Mouse (Mus musculus): ENCODE measurements around the gene Gdf1. TPM values are rescaled to one million over a fixed set of nuclear protein-coding genes. Genes with fewer than 3 reads are reported as not detected.

Gene Gdf1
- polyA plus RNA-seq, 1 experiment = not detected

GRCm38 (mm10) chr8:70356111-70356510, 26.5 kb downstream of the Gdf1 start:
- no peak for TF ChIP-seq CTCF (IDR thresholded peaks at IDR 0.05; ENCODE audit: borderline replicate concordance, insufficient read depth, low read length)
- no peak overlapping the region for H3K4me3 ChIP-seq (ENCODE audit: insufficient read depth, low read length)
- H3K4me1 ChIP-seq (ENCODE audit: control insufficient read depth, insufficient read depth, low read length) = peaks cover 1% of the 10 kb centered on the region; the same call in 1 of the 2 replicates
- H3K27ac ChIP-seq (ENCODE audit: insufficient read depth, low read length) = no peak overlapping the region

GRCm38 (mm10) chr8:70359411-70359810, 29.8 kb downstream of the Gdf1 start:
- TF ChIP-seq POLR2A (IDR thresholded peaks at IDR 0.05; ENCODE audit: low read depth, low read length) = no peak
- no peak for TF ChIP-seq CTCF (IDR thresholded peaks at IDR 0.05; ENCODE audit: borderline replicate concordance, insufficient read depth, low read length)
- H3K4me3 ChIP-seq (ENCODE audit: insufficient read depth, low read length) = no peak overlapping the region
- H3K27ac ChIP-seq (ENCODE audit: insufficient read depth, low read length) = no peak overlapping the region
- H3K4me1 ChIP-seq (ENCODE audit: control insufficient read depth, insufficient read depth, low read length) = no peaks in the 10 kb centered on the region

GRCm38 (mm10) chr8:70360769-70361168, 31.2 kb downstream of the Gdf1 start:
- H3K4me1 ChIP-seq (ENCODE audit: control insufficient read depth, insufficient read depth, low read length) = no peaks in the 10 kb centered on the region
- TF ChIP-seq POLR2A (IDR thresholded peaks at IDR 0.05; ENCODE audit: low read depth, low read length) (no peak), CTCF (IDR thresholded peaks at IDR 0.05; ENCODE audit: borderline replicate concordance, insufficient read depth, low read length) (peak; percentile 34; the same call in 1 of the 2 replicates)

GRCm38 (mm10) chr8:70361484-70362032, 31.9 kb downstream of the Gdf1 start:
- TF ChIP-seq CTCF (IDR thresholded peaks at IDR 0.05; ENCODE audit: borderline replicate concordance, insufficient read depth, low read length) = no peak
- no peak for TF ChIP-seq POLR2A (IDR thresholded peaks at IDR 0.05; ENCODE audit: low read depth, low read length)
- Histone ChIP-seq H3K4me1 (ENCODE audit: control insufficient read depth, insufficient read depth, low read length) (no peaks in the 10 kb centered on the region), H3K27ac (ENCODE audit: insufficient read depth, low read length) (no peak overlapping the region), H3K4me3 (ENCODE audit: insufficient read depth, low read length) (no peak overlapping the region)

More at GRCm38 (mm10) chr8:70360769-70361168, 31.2 kb downstream of the Gdf1 start:
- Histone ChIP-seq H3K27ac (ENCODE audit: insufficient read depth, low read length) (no peak overlapping the region), H3K4me3 (ENCODE audit: insufficient read depth, low read length) (no peak overlapping the region)

- no peaks in the 10 kb centered on the region for H3K4me1 ChIP-seq (ENCODE audit: control insufficient read depth, insufficient read depth, low read length)
- no peak for TF ChIP-seq CTCF (IDR thresholded peaks at IDR 0.05; ENCODE audit: borderline replicate concordance, insufficient read depth, low read length)
- no peak for TF ChIP-seq POLR2A (IDR thresholded peaks at IDR 0.05; ENCODE audit: low read depth, low read length)
- no peak overlapping the region for H3K27ac ChIP-seq (ENCODE audit: insufficient read depth, low read length)
- H3K4me3 ChIP-seq (ENCODE audit: insufficient read depth, low read length) = no peak overlapping the region
These were observed 34.4 kb downstream of the Gdf1 start for GRCm38 (mm10) chr8:70364066-70364465.

GRCm38 (mm10) chr8:70366588-70366987, 37.0 kb downstream of the Gdf1 start:
- TF ChIP-seq CTCF (IDR thresholded peaks at IDR 0.05; ENCODE audit: borderline replicate concordance, insufficient read depth, low read length) = no peak
- TF ChIP-seq POLR2A (IDR thresholded peaks at IDR 0.05; ENCODE audit: low read depth, low read length) = no peak
- no peaks in the 10 kb centered on the region for H3K4me1 ChIP-seq (ENCODE audit: control insufficient read depth, insufficient read depth, low read length)
- H3K27ac ChIP-seq (ENCODE audit: insufficient read depth, low read length) = no peak overlapping the region
- no peak overlapping the region for H3K4me3 ChIP-seq (ENCODE audit: insufficient read depth, low read length)

GRCm38 (mm10) chr8:70370476-70370875, 40.9 kb downstream of the Gdf1 start:
- no peak overlapping the region for H3K27ac ChIP-seq (ENCODE audit: insufficient read depth, low read length)
- TF ChIP-seq POLR2A (IDR thresholded peaks at IDR 0.05; ENCODE audit: low read depth, low read length) (no peak), CTCF (IDR thresholded peaks at IDR 0.05; ENCODE audit: borderline replicate concordance, insufficient read depth, low read length) (no peak)
- 0 out of 2 replicates have a peak, but pooled peaks cover 2% of the 10 kb centered on the region for H3K4me1 ChIP-seq (ENCODE audit: control insufficient read depth, insufficient read depth, low read length)

GRCm38 (mm10) chr8:70371951-70372350, 42.3 kb downstream of the Gdf1 start:
- H3K27ac ChIP-seq (ENCODE audit: insufficient read depth, low read length) = peak overlapping the region; percentile 23; the same call in 1 of the 2 replicates
- peak; percentile 53; the same call in 1 of the 2 replicates for TF ChIP-seq POLR2A (IDR thresholded peaks at IDR 0.05; ENCODE audit: low read depth, low read length)
- no peak for TF ChIP-seq CTCF (IDR thresholded peaks at IDR 0.05; ENCODE audit: borderline replicate concordance, insufficient read depth, low read length)
- 0 out of 2 replicates have a peak, but pooled peaks cover 2% of the 10 kb centered on the region for H3K4me1 ChIP-seq (ENCODE audit: control insufficient read depth, insufficient read depth, low read length)
- H3K4me3 ChIP-seq (ENCODE audit: insufficient read depth, low read length) = no peak overlapping the region

More at GRCm38 (mm10) chr8:70370476-70370875, 40.9 kb downstream of the Gdf1 start:
- no peak overlapping the region for H3K4me3 ChIP-seq (ENCODE audit: insufficient read depth, low read length)

- TF ChIP-seq POLR2A (IDR thresholded peaks at IDR 0.05; ENCODE audit: low read depth, low read length) (no peak), CTCF (IDR thresholded peaks at IDR 0.05; ENCODE audit: borderline replicate concordance, insufficient read depth, low read length) (no peak)
- H3K4me1 ChIP-seq (ENCODE audit: control insufficient read depth, insufficient read depth, low read length) = 0 out of 2 replicates have a peak, but pooled peaks cover 2% of the 10 kb centered on the region
- no peak within 1 kb of the TSS for H3K4me3 ChIP-seq (ENCODE audit: insufficient read depth, low read length)
- H3K27ac ChIP-seq (ENCODE audit: insufficient read depth, low read length) = peak within 1 kb of the TSS; percentile 20; the same call in 1 of the 2 replicates
These were observed 44.0 kb downstream of the Gdf1 start, which contains the start of gene Comp for GRCm38 (mm10) chr8:70373397-70374317. Gene Comp (plus strand): TSS chr8:70373558.
